Mouse (Mus musculus): Measurements from ENCODE around the gene Lsr. TPM values are rescaled to one million over a fixed set of nuclear protein-coding genes. Genes with fewer than 3 reads are reported as not detected.
"Not testable (repeated sequence)": the region's sequence is repeated elsewhere in the genome, so short reads cannot be mapped to it uniquely, and the experiment has no call there.

Lsr gene
- polyA plus RNA-seq, 1 experiment, result 38.0 TPM

DNA sequence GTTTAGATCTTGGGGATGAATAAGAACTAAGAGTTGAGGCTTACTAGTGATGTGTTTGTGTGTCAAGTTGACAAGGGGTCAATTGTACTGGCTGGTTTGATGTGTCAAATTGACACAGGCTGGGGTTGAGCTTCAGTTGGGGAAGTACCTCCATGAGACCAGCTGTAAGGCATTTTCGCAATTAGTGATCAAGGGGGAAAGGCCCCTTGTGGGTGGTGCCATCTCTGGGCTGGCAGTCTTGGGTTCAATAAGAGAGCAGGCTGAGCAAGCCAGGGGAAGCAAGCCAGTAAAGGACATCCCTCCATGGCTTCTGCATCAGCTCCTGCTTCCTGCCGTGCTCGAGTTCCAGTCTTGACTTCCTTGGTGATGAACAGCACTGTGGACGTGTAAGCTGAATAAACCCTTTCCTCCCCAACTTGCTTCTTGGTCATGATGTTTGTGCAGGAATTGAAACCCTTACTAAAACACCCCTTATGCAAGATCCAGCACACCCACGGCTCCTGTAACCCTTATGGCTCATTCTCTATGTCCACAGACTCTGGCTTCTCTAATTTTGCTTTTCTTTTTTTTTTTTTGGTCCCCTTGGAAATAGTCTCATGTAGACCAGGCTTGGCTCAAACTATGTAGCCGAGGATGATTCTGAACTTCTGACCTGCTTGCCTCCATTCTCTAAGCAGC, 37.7 kb downstream of the Lsr start:
- not testable (repeated sequence) for DNase-seq (ENCODE audit: low spot score)

- DNase-seq (ENCODE audit: low spot score), result not testable (repeated sequence)
These were observed 48.7 kb downstream of the Lsr start, which contains the start of gene Hamp2 for GRCm38 (mm10) chr7:30924581-30924980. Gene Hamp2 (minus strand): TSS chr7:30924681.

- no peak for DNase-seq (ENCODE audit: low spot score)
These were observed 49.2 kb downstream of the Lsr start for GRCm38 (mm10) chr7:30924071-30924470.

DNA sequence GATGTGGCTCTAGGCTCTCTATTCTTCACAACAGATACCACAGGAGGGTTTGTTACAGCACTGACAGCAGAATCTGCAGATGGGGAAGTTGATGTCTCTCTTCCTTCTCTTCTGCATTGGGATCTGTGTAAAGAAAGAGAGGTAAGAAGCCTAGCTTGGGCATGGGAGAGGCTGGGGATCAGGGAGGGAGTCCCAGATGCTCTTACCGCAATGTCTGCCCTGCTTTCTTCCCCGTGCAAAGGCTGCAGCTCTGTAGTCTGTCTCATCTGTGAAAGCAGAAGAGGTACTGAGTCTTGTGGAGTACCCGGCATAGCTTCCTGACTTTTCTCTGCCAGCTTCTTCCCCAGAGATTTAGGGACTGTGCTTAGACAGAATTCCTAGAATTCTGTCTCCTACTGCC, 50.8 kb downstream of the Lsr start:
- not testable (repeated sequence) for DNase-seq (ENCODE audit: low spot score)

DNA sequence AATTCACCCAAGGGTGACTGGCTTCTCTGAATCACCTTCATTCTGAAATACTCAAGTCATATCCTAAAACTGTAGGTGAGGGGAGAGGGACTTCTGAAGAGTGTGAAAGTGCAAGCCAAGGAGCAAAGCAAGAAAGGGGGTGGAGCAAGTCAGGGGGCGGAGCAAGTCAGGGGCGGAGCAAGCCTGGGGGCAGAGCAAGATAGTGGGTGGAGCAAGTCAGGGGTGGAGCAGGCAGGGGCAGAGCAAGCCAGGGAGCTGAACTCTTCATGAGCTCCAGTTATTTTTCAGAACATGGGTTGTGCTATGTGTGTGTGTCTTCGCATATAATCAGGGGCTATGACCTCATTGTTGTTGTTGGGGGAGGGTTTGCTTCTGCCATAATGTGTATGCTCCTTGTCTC, 53.0 kb downstream of the Lsr start:
- DNase-seq (ENCODE audit: low spot score), result no peak

GRCm38 (mm10) chr7:30917219-30917618, 56.0 kb downstream of the Lsr start:
- no peak for DNase-seq (ENCODE audit: low spot score)

DNA sequence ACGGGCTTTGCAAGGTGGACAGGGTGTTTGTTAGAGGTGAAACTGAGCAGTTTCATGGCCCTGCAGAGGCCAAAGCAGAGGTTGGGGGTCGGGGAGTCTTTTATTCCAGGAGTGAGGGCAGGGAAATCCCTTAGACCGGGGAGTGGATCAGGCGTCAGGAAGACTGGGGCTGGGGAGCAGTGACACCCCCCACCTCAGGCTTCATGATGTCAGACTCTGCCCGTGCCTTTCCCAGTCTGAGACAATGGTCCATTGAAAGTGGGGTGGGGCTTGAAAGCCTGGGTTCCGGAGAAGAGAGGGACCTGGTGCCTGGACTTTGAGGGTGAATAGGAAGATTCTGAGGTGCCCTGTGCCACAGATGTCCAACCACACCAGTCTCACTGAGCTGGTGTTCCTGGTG, 56.6 kb downstream of the Lsr start:
- DNase-seq (ENCODE audit: low spot score), result no peak

DNA sequence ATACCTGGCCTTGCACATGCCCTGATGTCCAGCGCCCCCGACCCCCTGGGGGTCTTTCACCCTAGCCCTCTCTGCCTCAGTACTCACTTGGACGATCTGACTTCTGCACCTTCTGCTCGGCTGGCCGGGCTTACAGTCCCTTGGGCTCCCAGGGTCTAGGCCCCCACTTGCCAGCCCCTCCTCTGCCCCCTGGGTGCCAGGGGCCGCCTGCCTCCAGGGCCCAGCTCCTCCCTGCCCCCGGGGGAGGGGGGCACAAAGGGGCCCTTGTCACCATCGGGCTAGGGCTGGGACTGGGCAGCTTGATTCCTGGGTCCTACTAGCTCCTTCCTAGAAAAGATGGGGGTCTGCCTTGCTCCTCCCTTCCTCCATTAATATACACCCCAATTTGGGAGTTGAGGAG, 58.5 kb downstream of the Lsr start, which contains the start of gene Mag:
Gene Mag, minus strand, starts transcription at position 142 of the 400 bp plus-strand sequence.
- no peak for DNase-seq (ENCODE audit: low spot score)

- no peak for DNase-seq (ENCODE audit: low spot score)
These were observed 63.5 kb downstream of the Lsr start for GRCm38 (mm10) chr7:30909773-30910172.

DNA sequence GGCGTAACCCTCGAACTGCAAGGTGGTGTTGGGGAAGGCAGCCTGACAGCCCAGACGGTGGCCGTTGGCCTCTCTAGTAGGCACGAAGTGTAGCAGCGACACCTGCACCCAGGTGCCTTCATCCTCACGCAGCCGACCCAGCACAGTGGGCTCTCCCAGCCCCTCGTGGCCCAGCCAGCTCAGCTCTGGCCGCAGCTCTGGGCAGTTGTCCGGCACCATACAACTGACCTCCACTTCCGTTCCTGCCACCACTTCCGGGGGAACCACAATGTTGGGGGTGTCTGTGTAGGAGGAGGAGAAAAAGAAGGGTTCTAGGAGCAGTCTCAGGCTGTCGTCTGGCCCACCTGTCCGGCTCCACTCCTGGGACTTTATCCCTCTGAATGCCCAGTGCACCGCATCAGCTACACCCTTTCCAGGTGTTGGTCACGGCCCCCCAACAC, 64.3 kb downstream of the Lsr start:
- no peak for DNase-seq (ENCODE audit: low spot score)

GRCm38 (mm10) chr7:30908277-30908991, 64.8 kb downstream of the Lsr start:
- no peak for DNase-seq (ENCODE audit: low spot score)

Other genes starting within 250 kb of the Lsr start
- gene Tmem147, start 243.9 kb downstream of the Lsr start, polyA plus RNA-seq (2012; rRNA removed), result 97.6 and 129 TPM in 2 replicates
- gene Gapdhs, start 229.8 kb downstream of the Lsr start, polyA plus RNA-seq (2012; rRNA removed), result not detected in 2 replicates
- 17.9 and 21.2 TPM in 2 replicates for gene Sbsn, start 222.0 kb downstream of the Lsr start, polyA plus RNA-seq (2012; rRNA removed)
- gene Dmkn, start 209.7 kb downstream of the Lsr start, polyA plus RNA-seq (2012; rRNA removed), result 9.8 and 16.2 TPM in 2 replicates
- 29.5 and 47.2 TPM in 2 replicates for gene Krtdap, start 185.6 kb downstream of the Lsr start, polyA plus RNA-seq (2012; rRNA removed)
- gene Ffar2, start 149.7 kb downstream of the Lsr start, polyA plus RNA-seq (2012; rRNA removed), result 0.46 and 0.55 TPM in 2 replicates
- gene Ffar3, start 117.3 kb downstream of the Lsr start, polyA plus RNA-seq (2012; rRNA removed), result not detected in 2 replicates
- not detected in 2 replicates for gene Ffar1, start 111.9 kb downstream of the Lsr start, polyA plus RNA-seq (2012; rRNA removed)
- 0.49 and 0.58 TPM in 2 replicates for gene Cd22, start 93.1 kb downstream of the Lsr start, polyA plus RNA-seq (2012; rRNA removed)
- gene Mag, start 58.6 kb downstream of the Lsr start, polyA plus RNA-seq (2012; rRNA removed), result 0.81 and 1.1 TPM in 2 replicates
- gene Hamp2, start 48.8 kb downstream of the Lsr start, polyA plus RNA-seq (2012; rRNA removed), result not detected in 2 replicates
- gene Hamp, start 29.4 kb downstream of the Lsr start, polyA plus RNA-seq (2012; rRNA removed), result not detected in 2 replicates
- 109 and 118 TPM in 2 replicates for gene Usf2, start 16.7 kb downstream of the Lsr start, polyA plus RNA-seq (2012; rRNA removed)
- gene Fam187b, start 326 bp upstream of the Lsr start, polyA plus RNA-seq (2012; rRNA removed), result 4.9 and 7.7 TPM in 2 replicates
- 103 and 107 TPM in 2 replicates for gene Fxyd5, start 69.0 kb upstream of the Lsr start, polyA plus RNA-seq (2012; rRNA removed)
- 7.4 and 10.7 TPM in 2 replicates for gene Fxyd7, start 78.0 kb upstream of the Lsr start, polyA plus RNA-seq (2012; rRNA removed)
- 494 and 552 TPM in 2 replicates for gene Fxyd1, start 83.7 kb upstream of the Lsr start, polyA plus RNA-seq (2012; rRNA removed)
- gene Lgi4, start 85.9 kb upstream of the Lsr start, polyA plus RNA-seq (2012; rRNA removed), result 16.0 and 17.8 TPM in 2 replicates
- gene Fxyd3, start 103.2 kb upstream of the Lsr start, polyA plus RNA-seq (2012; rRNA removed), result 445 and 558 TPM in 2 replicates
- 2.2 and 2.7 TPM in 2 replicates for gene Hpn, start 141.8 kb upstream of the Lsr start, polyA plus RNA-seq (2012; rRNA removed)
- 49.1 and 54.5 TPM in 2 replicates for gene Scn1b, start 153.5 kb upstream of the Lsr start, polyA plus RNA-seq (2012; rRNA removed)
- gene Gramd1a, start 182.4 kb upstream of the Lsr start, polyA plus RNA-seq (2012; rRNA removed), result 49.4 and 60.1 TPM in 2 replicates

Data from urinary bladder, adult 2 months (tissue).